Mouse (Mus musculus): ENCODE results near the gene Zfp420. TPM values are rescaled to one million over a fixed set of nuclear protein-coding genes. Genes with fewer than 3 reads are reported as not detected.

The Zfp420 gene
- polyA plus RNA-seq, 1 experiment from 2014 or later: 21.7 TPM

DNA sequence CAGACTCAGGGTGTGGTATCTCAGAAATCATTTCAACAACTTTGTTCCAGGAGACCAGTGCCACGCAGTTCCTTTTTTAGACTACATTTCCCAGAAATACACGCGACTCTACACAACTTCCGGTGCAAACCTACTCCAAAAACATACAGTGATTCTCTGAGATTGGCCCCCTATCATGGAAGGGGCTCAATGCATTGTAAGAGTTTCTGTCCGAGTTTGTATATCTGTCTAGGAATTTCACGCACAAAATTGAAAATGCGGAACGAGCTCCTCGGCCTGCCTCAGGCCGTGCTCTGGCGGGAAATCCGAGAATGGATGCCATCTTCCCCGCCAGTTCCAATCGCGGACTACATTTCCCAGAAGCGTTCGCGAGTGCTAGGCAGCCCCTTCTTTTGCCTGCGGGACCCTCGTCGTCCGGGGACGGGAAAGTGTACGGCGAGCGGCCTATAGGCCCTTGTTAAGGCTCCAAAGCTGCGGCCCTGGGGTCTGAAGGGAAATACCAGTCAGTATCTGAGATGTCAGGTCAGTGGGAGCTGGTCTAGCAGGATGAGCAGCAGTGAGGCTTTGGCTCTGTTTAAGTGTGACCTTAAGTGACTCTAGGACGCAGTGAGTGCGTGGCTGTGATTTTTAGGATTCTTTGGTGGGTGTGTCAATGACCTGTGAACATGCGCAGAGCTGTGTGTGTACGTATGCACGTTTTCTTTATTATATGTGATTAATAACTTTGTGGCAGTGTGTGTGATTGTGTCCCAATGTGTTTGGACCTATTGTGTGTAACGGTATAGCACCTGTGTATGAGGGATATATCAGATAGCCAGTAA lies 48.6 kb downstream of the Zfp420 start, which contains the start of gene Zfp383:
Gene Zfp383, plus strand, starts transcription at position 94 of the 821 bp plus-strand sequence.
- Histone ChIP-seq H3K4me3 (replicated peaks; ENCODE audit: low read length) (peak within 1 kb of the TSS; percentile 67), H3K36me3 (replicated peaks; ENCODE audit: control insufficient read depth, insufficient read depth) (peaks cover 28% of the 10 kb centered on the region), H3K4me2 (replicated peaks) (peak within 1 kb of the TSS; percentile 72), H3K9ac (peak within 1 kb of the TSS; percentile 74), H3K27ac (peak within 1 kb of the TSS; percentile 94), H3K9me3 (ENCODE audit: control insufficient read depth, low read length) (no peaks in the 10 kb centered on the region), H3K4me1 (replicated peaks; ENCODE audit: control insufficient read depth, insufficient read depth, low read length) (peaks cover 21% of the 10 kb centered on the region), H3K27me3 (ENCODE audit: control insufficient read depth, insufficient read depth, low read length) (no peaks in the 10 kb centered on the region)
- 1% methylated on average over 33 of the region's 33 CpGs for WGBS
- peak; percentile 85 for ATAC-seq (ENCODE audit: low FRiP score)
- DNase-seq (ENCODE audit: low spot score): peak; percentile 91

GRCm38 (mm10) chr7:29910252-29910651 lies 50.5 kb downstream of the Zfp420 start:
- Histone ChIP-seq H3K4me3 (replicated peaks; ENCODE audit: low read length) (no peak overlapping the region), H3K36me3 (replicated peaks; ENCODE audit: control insufficient read depth, insufficient read depth) (peaks cover 42% of the 10 kb centered on the region), H3K9ac (no peak overlapping the region), H3K27ac (no peak overlapping the region), H3K27me3 (ENCODE audit: control insufficient read depth, insufficient read depth, low read length) (no peaks in the 10 kb centered on the region), H3K4me2 (replicated peaks) (peak overlapping the region; percentile 72), H3K4me1 (replicated peaks; ENCODE audit: control insufficient read depth, insufficient read depth, low read length) (peaks cover 20% of the 10 kb centered on the region), H3K9me3 (ENCODE audit: control insufficient read depth, low read length) (no peaks in the 10 kb centered on the region)
- DNase-seq (ENCODE audit: low spot score) (no peak), ATAC-seq (ENCODE audit: low FRiP score) (no peak)
- 50% methylated on average over 2 of the region's 2 CpGs for WGBS

- no peak overlapping the region for H3K27ac ChIP-seq
- whole genome bisulfite sequencing: 95% methylated on average over 13 of the region's 13 CpGs
- no peak for ATAC-seq (ENCODE audit: low FRiP score)
Measured at GRCm38 (mm10) chr7:29912172-29912571, 52.4 kb downstream of the Zfp420 start.

DNA sequence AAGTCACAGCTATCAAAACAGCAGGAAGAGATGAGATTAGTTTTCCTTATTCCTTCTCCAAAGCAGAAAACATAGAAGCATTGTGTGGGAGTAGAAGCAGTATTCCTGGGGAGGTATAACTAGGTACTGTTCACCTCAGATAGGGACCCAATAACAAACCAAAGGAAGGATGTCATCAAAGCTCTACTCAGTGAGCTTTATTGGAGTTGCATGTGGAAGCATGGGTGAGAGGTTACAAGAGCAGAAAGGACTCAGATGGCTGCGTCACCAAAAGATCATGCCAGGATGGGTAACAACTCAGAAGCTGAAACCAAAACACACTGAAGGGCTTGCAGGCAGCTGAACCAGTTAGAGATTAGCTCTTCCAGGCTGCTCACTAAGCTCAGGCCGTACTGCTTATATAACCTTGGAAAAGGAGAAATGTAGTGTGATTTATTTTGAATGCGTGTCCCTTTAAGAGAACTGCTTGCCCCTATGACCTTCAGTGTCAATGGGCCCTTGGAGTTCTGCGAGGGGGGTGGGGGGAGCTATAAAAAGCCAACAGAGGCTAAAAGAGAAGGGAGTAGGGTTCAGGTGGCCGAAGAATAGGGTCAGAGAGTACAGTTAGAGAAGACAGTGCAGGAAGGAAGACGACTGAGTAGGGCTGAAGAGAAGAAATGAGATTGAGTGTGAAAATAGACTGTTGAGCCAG lies 57.7 kb downstream of the Zfp420 start:
- no peaks in the 10 kb centered on the region for H3K27me3 ChIP-seq (ENCODE audit: control insufficient read depth, insufficient read depth, low read length)
- ATAC-seq (ENCODE audit: low FRiP score) (no peak), DNase-seq (ENCODE audit: low spot score) (no peak)
- peaks cover 44% of the 10 kb centered on the region for H3K36me3 ChIP-seq (replicated peaks; ENCODE audit: control insufficient read depth, insufficient read depth)
- H3K4me3 ChIP-seq (replicated peaks; ENCODE audit: low read length): no peak overlapping the region
- H3K9me3 ChIP-seq (ENCODE audit: control insufficient read depth, low read length): no peaks in the 10 kb centered on the region
- H3K4me1 ChIP-seq (replicated peaks; ENCODE audit: control insufficient read depth, insufficient read depth, low read length): no peaks in the 10 kb centered on the region
- H3K4me2 ChIP-seq (replicated peaks): no peak overlapping the region
- H3K9ac ChIP-seq: no peak overlapping the region
- WGBS: 63% methylated on average over 6 of the region's 6 CpGs
- no peak overlapping the region for H3K27ac ChIP-seq

More at GRCm38 (mm10) chr7:29912172-29912571, 52.4 kb downstream of the Zfp420 start:
- no peak for DNase-seq (ENCODE audit: low spot score)
- Histone ChIP-seq H3K9me3 (ENCODE audit: control insufficient read depth, low read length) (no peaks in the 10 kb centered on the region), H3K36me3 (replicated peaks; ENCODE audit: control insufficient read depth, insufficient read depth) (peaks cover 56% of the 10 kb centered on the region), H3K9ac (no peak overlapping the region), H3K4me3 (replicated peaks; ENCODE audit: low read length) (no peak overlapping the region), H3K4me2 (replicated peaks) (no peak overlapping the region), H3K4me1 (replicated peaks; ENCODE audit: control insufficient read depth, insufficient read depth, low read length) (peaks cover 17% of the 10 kb centered on the region), H3K27me3 (ENCODE audit: control insufficient read depth, insufficient read depth, low read length) (no peaks in the 10 kb centered on the region)

- Histone ChIP-seq H3K36me3 (replicated peaks; ENCODE audit: control insufficient read depth, insufficient read depth) (peaks cover 40% of the 10 kb centered on the region), H3K27me3 (ENCODE audit: control insufficient read depth, insufficient read depth, low read length) (no peaks in the 10 kb centered on the region), H3K4me2 (replicated peaks) (no peak overlapping the region), H3K4me3 (replicated peaks; ENCODE audit: low read length) (no peak overlapping the region), H3K9me3 (ENCODE audit: control insufficient read depth, low read length) (no peaks in the 10 kb centered on the region), H3K9ac (no peak overlapping the region), H3K27ac (no peak overlapping the region), H3K4me1 (replicated peaks; ENCODE audit: control insufficient read depth, insufficient read depth, low read length) (no peaks in the 10 kb centered on the region)
- no peak for DNase-seq (ENCODE audit: low spot score)
- no peak for ATAC-seq (ENCODE audit: low FRiP score)
- WGBS: 90% methylated on average over 4 of the region's 4 CpGs
Measured at GRCm38 (mm10) chr7:29918062-29918453, 58.3 kb downstream of the Zfp420 start.

GRCm38 (mm10) chr7:29921439-29922093 lies 61.8 kb downstream of the Zfp420 start:
- H3K4me3 ChIP-seq (replicated peaks; ENCODE audit: low read length): no peak overlapping the region
- DNase-seq (ENCODE audit: low spot score) (no peak), ATAC-seq (ENCODE audit: low FRiP score) (no peak)
- H3K4me1 ChIP-seq (replicated peaks; ENCODE audit: control insufficient read depth, insufficient read depth, low read length): no peaks in the 10 kb centered on the region
- no peak overlapping the region for H3K27ac ChIP-seq
- no peaks in the 10 kb centered on the region for H3K9me3 ChIP-seq (ENCODE audit: control insufficient read depth, low read length)
- H3K9ac ChIP-seq: no peak overlapping the region
- no peaks in the 10 kb centered on the region for H3K27me3 ChIP-seq (ENCODE audit: control insufficient read depth, insufficient read depth, low read length)
- WGBS: 89% methylated on average over 6 of the region's 6 CpGs
- no peak overlapping the region for H3K4me2 ChIP-seq (replicated peaks)
- H3K36me3 ChIP-seq (replicated peaks; ENCODE audit: control insufficient read depth, insufficient read depth): 0 out of 2 replicates have a peak, but pooled peaks cover 10% of the 10 kb centered on the region

DNA sequence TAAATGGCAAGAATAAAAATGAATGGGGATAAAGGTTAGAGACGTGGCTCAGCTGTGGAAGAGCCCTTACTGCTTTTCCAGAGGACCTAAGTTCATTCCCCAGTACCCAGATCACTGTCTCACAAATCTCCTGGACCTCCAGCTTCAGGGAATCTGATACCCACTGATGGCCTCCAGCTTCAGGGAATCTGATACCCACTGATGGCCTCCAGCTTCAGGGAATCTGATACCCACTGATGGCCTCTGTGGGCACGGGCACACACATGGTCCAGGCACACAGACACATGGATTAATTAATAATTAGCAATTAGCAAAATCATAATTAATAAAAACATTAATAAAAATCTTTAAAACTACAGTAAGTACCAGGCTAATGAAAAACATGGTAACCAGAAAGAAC lies 63.0 kb downstream of the Zfp420 start:
- Histone ChIP-seq H3K9ac (no peak overlapping the region), H3K36me3 (replicated peaks; ENCODE audit: control insufficient read depth, insufficient read depth) (no peaks in the 10 kb centered on the region), H3K4me2 (replicated peaks) (no peak overlapping the region), H3K9me3 (ENCODE audit: control insufficient read depth, low read length) (no peaks in the 10 kb centered on the region), H3K4me3 (replicated peaks; ENCODE audit: low read length) (no peak overlapping the region), H3K27ac (no peak overlapping the region), H3K27me3 (ENCODE audit: control insufficient read depth, insufficient read depth, low read length) (no peaks in the 10 kb centered on the region), H3K4me1 (replicated peaks; ENCODE audit: control insufficient read depth, insufficient read depth, low read length) (no peaks in the 10 kb centered on the region)
- WGBS: 70% methylated on average over 2 of the region's 2 CpGs
- ATAC-seq (ENCODE audit: low FRiP score) (no peak), DNase-seq (ENCODE audit: low spot score) (no peak)
